Mouse (Mus musculus) layer of hippocampus, postnatal 14 days (tissue): ENCODE data around the gene Lage3. TPM values are rescaled to one million over a fixed set of nuclear protein-coding genes. Genes with fewer than 3 reads are reported as not detected.

Experiments
- microRNA-seq, 2 experiments: library from miRNA; unstranded; fragments of <30 nt; microRNA quantifications; one replicate each; pipeline ENCODE4 v1.2.0; 2021
- total RNA-seq, 2 experiments: library from RNA; stranded (reverse); gene quantifications; 2 replicates each; pipeline ENCODE4 v1.2.3; 2021

Gene Lage3
- total RNA-seq, 2 experiments from 2014 or later: 32.6 to 35.7 TPM

Small RNA genes lying within 50 kb of the gene (microRNA-seq; reads per million reads assigned to microRNA genes)
- gene Mir7092: 0 to 0.28 reads per million in 2 experiments

Other genes with a start within 250 kb of the Lage3 start
- gene Opn1mw, start 226.2 kb downstream of the Lage3 start, total RNA-seq: not detected
- gene Mecp2, start 218.3 kb downstream of the Lage3 start, total RNA-seq: 10 to 100 TPM; 75.0 to 77.6 TPM
- gene Tex28, start 185.8 kb downstream of the Lage3 start, total RNA-seq: not detected
- not detected for gene Tktl1, start 176.4 kb downstream of the Lage3 start, total RNA-seq
- 100 to 1,000 TPM; 133 to 154 TPM for gene Flna, start 103.8 kb downstream of the Lage3 start, total RNA-seq
- 10 to 100 TPM; 37.9 to 39.3 TPM for gene Emd, start 98.9 kb downstream of the Lage3 start, total RNA-seq
- 100 to 1,000 TPM; 156 to 173 TPM for gene Rpl10, start 82.8 kb downstream of the Lage3 start, total RNA-seq
- 10 to 100 TPM; 47.9 to 67.4 TPM for gene Taz, start 71.7 kb downstream of the Lage3 start, total RNA-seq
- 1 to 10 TPM; 2.0 to 2.2 TPM for gene Dnase1l1, start 71.3 kb downstream of the Lage3 start, total RNA-seq
- 100 to 1,000 TPM; 302 to 318 TPM for gene Atp6ap1, start 56.5 kb downstream of the Lage3 start, total RNA-seq
- gene Gdi1, start 48.6 kb downstream of the Lage3 start, total RNA-seq: 100 to 1,000 TPM; 656 to 707 TPM
- gene Fam50a, start 40.6 kb downstream of the Lage3 start, total RNA-seq: 10 to 100 TPM; 36.5 to 44.4 TPM
- 10 to 100 TPM; 41.8 to 42.3 TPM for gene Plxna3, start 24.6 kb downstream of the Lage3 start, total RNA-seq
- gene Ubl4a, start 19.6 kb upstream of the Lage3 start, total RNA-seq: 10 to 100 TPM; 57.5 to 59.6 TPM
- gene Slc10a3, start 19.7 kb upstream of the Lage3 start, total RNA-seq: 1 to 10 TPM; 1.8 to 2.0 TPM
- gene Fam3a, start 39.7 kb upstream of the Lage3 start, total RNA-seq: 10 to 100 TPM; 16.9 to 23.5 TPM
- gene Ikbkg, start 39.7 kb upstream of the Lage3 start, total RNA-seq: 10 to 100 TPM; 45.3 to 47.5 TPM
- gene G6pdx, start 75.6 kb upstream of the Lage3 start, total RNA-seq: 10 to 100 TPM; 28.4 to 30.5 TPM
- not detected for gene Gm6880, start 127.8 kb upstream of the Lage3 start, total RNA-seq
- not detected for gene Olfr1326-ps1, start 221.3 kb upstream of the Lage3 start, total RNA-seq
- gene Olfr1325, start 239.1 kb upstream of the Lage3 start, total RNA-seq: not detected